Mouse (Mus musculus) cerebral cortex, adult 2 months (tissue): ENCODE data around the gene Gm20604.

Experiments used
- WGBS: fragments of 180-500 bp; shearing (Covaris S2); methylation state at CpG from one replicate; pipeline ENCODE4 v1.1.7; 2018; 5-methylcytosine and 5-hydroxymethylcytosine counted together

The Gm20604 gene

GRCm38 (mm10) chr12:102705906-102706640, 52.4 kb downstream of the Gm20604 start:
- 72% methylated on average over 6 of the region's 6 CpGs for WGBS

GRCm38 (mm10) chr12:102705216-102705871, 53.1 kb downstream of the Gm20604 start:
- WGBS, result 1% methylated on average over 45 of the region's 45 CpGs

- under 1% methylated on average over 84 of the region's 105 CpGs for WGBS
Measured at GRCm38 (mm10) chr12:102704457-102705198, 53.8 kb downstream of the Gm20604 start, which contains the start of gene Itpk1. Gene Itpk1, minus strand, starts transcription at chr12:102704930.

- 7% methylated on average over 17 of the region's 17 CpGs for WGBS
Measured at GRCm38 (mm10) chr12:102703921-102704408, 54.5 kb downstream of the Gm20604 start.

GRCm38 (mm10) chr12:102703441-102703840, 55.0 kb downstream of the Gm20604 start:
- 16% methylated on average over 6 of the region's 6 CpGs for WGBS

GRCm38 (mm10) chr12:102703111-102703412, 55.4 kb downstream of the Gm20604 start:
- WGBS, result 4% methylated on average over 4 of the region's 4 CpGs

GRCm38 (mm10) chr12:102702356-102703110, 55.9 kb downstream of the Gm20604 start:
- 5% methylated on average over 15 of the region's 15 CpGs for WGBS

- WGBS, result 79% methylated on average over 5 of the region's 5 CpGs
Measured at GRCm38 (mm10) chr12:102701691-102702207, 56.7 kb downstream of the Gm20604 start.

- WGBS, result 31% methylated on average over 12 of the region's 12 CpGs
Measured at GRCm38 (mm10) chr12:102700453-102700852, 58.0 kb downstream of the Gm20604 start.

GRCm38 (mm10) chr12:102699156-102699555, 59.3 kb downstream of the Gm20604 start:
- 37% methylated on average over 1 of the region's 1 CpGs for WGBS

GRCm38 (mm10) chr12:102698089-102698684, 60.3 kb downstream of the Gm20604 start:
- 57% methylated on average over 1 of the region's 1 CpGs for WGBS

GRCm38 (mm10) chr12:102697381-102697780, 61.1 kb downstream of the Gm20604 start:
- WGBS, result 73% methylated on average over 7 of the region's 7 CpGs

- WGBS, result 69% methylated on average over 14 of the region's 14 CpGs
Measured at GRCm38 (mm10) chr12:102696635-102697354, 61.7 kb downstream of the Gm20604 start.

- WGBS, result 42% methylated on average over 18 of the region's 18 CpGs
Measured at GRCm38 (mm10) chr12:102695369-102696239, 62.9 kb downstream of the Gm20604 start.

GRCm38 (mm10) chr12:102691761-102692160, 66.7 kb downstream of the Gm20604 start:
- 67% methylated on average over 7 of the region's 7 CpGs for WGBS
